Mouse (Mus musculus) urinary bladder, postnatal 0 days (tissue): Measurements from ENCODE around the gene Scin. TPM values are rescaled to one million over a fixed set of nuclear protein-coding genes. Genes with fewer than 3 reads are reported as not detected.

Source experiments
- polyA plus RNA-seq: library from polyadenylated mRNA; unstranded; fragments of >200 nt; fragmentation: Nextera tagmentation; extraction: Ambion mirVana; gene quantifications from 2 replicates; pipeline ENCODE4 v1.2.1, GENCODE M21; 2015

Scin gene
- 0.17 TPM in 2 replicates for polyA plus RNA-seq

GRCm38 (mm10) chr12:40133573-40134271 is at the start of gene Scin:
Gene Scin, minus strand, starts transcription at chr12:40134228.

GRCm38 (mm10) chr12:40037876-40038463 is 96.1 kb downstream of the Scin start, which contains the start of gene Arl4a:
Gene Arl4a, minus strand, starts transcription at chr12:40038025.

Other genes with a start within 250 kb of the Scin start
- 71.0 and 79.5 TPM in 2 replicates for gene Arl4a, start 96.2 kb downstream of the Scin start, polyA plus RNA-seq
- gene Lsmem1, start 65.3 kb upstream of the Scin start, polyA plus RNA-seq: not detected in 2 replicates
- 100 and 148 TPM in 2 replicates for gene Ifrd1, start 114.3 kb upstream of the Scin start, polyA plus RNA-seq